Mouse (Mus musculus) hindlimb bud, embryonic 11.5 days (tissue): ENCODE results near the gene Iqcf4.
"Not testable (repeated sequence)": the region's sequence is repeated elsewhere in the genome, so short reads cannot be mapped to it uniquely, and the experiment has no call there.

Experiments used
- DNase-seq: peaks from one replicate; pipeline ENCODE4 v3.0.0-alpha.2; 2012; ENCODE audit warnings: low read depth, low spot score; ENCODE audit errors: extremely low spot score

Iqcf4 gene

GRCm38 (mm10) chr9:106570896-106571295 is at the start of gene Iqcf4:
TSS of gene Iqcf4 (minus strand) at chr9:106570996.
- DNase-seq = no peak

- no peak for DNase-seq
Observed at GRCm38 (mm10) chr9:106617496-106617895, 46.7 kb upstream of the Iqcf4 start.

GRCm38 (mm10) chr9:106616306-106616705 is 45.5 kb upstream of the Iqcf4 start:
- no peak for DNase-seq

GRCm38 (mm10) chr9:106614616-106615015 is 43.8 kb upstream of the Iqcf4 start:
- DNase-seq = no peak

- no peak for DNase-seq
Observed at GRCm38 (mm10) chr9:106613951-106614350, 43.2 kb upstream of the Iqcf4 start.

GRCm38 (mm10) chr9:106610727-106611126 is 39.9 kb upstream of the Iqcf4 start:
- no peak for DNase-seq

GRCm38 (mm10) chr9:106600546-106600945 is 29.8 kb upstream of the Iqcf4 start:
- DNase-seq = peak; percentile 26

GRCm38 (mm10) chr9:106598466-106598865 is 27.7 kb upstream of the Iqcf4 start:
- no peak for DNase-seq

- no peak for DNase-seq
Observed at GRCm38 (mm10) chr9:106595836-106596235, 25.0 kb upstream of the Iqcf4 start.

- not testable (repeated sequence) for DNase-seq
Observed at GRCm38 (mm10) chr9:106595402-106595801, 24.6 kb upstream of the Iqcf4 start.

GRCm38 (mm10) chr9:106592158-106592557 is 21.4 kb upstream of the Iqcf4 start:
- DNase-seq = no peak

- DNase-seq = no peak
Observed at GRCm38 (mm10) chr9:106582552-106582951, 11.8 kb upstream of the Iqcf4 start.

- no peak for DNase-seq
Observed at GRCm38 (mm10) chr9:106580016-106580415, 9.2 kb upstream of the Iqcf4 start.

GRCm38 (mm10) chr9:106576112-106576511 is 5.3 kb upstream of the Iqcf4 start:
- DNase-seq = no peak

- no peak for DNase-seq
Observed at GRCm38 (mm10) chr9:106573366-106573765, 2.6 kb upstream of the Iqcf4 start.

- DNase-seq = no peak
Observed at GRCm38 (mm10) chr9:106572186-106572585, 1.4 kb upstream of the Iqcf4 start.

- no peak for DNase-seq
Observed at GRCm38 (mm10) chr9:106566437-106566836, 4.4 kb downstream of the Iqcf4 start.

GRCm38 (mm10) chr9:106564025-106564424 is 6.8 kb downstream of the Iqcf4 start:
- DNase-seq = no peak

GRCm38 (mm10) chr9:106562291-106562690 is 8.5 kb downstream of the Iqcf4 start:
- DNase-seq = no peak

- no peak for DNase-seq
Observed at GRCm38 (mm10) chr9:106561531-106561930, 9.3 kb downstream of the Iqcf4 start, which contains the start of gene Iqcf3. TSS of gene Iqcf3 (minus strand) at chr9:106561631.

GRCm38 (mm10) chr9:106534975-106535374 is 35.8 kb downstream of the Iqcf4 start:
- no peak for DNase-seq

GRCm38 (mm10) chr9:106534296-106534695 is 36.5 kb downstream of the Iqcf4 start:
- DNase-seq = no peak

- DNase-seq = peak; percentile 16
Observed at GRCm38 (mm10) chr9:106531833-106532232, 39.0 kb downstream of the Iqcf4 start.

GRCm38 (mm10) chr9:106519909-106520308 is 50.9 kb downstream of the Iqcf4 start:
- DNase-seq = no peak
